Mouse (Mus musculus) spleen, postnatal 4 days (tissue): Measurements from ENCODE around the gene Stk32c.

Source experiments
- DNase-seq, 2 experiments: peaks; one replicate each; pipeline ENCODE4 v3.0.0; 2022; ENCODE audit warnings: low spot score in 2 of 2

Gene Stk32c

GRCm38 (mm10) chr7:139212754-139213745, at the start of gene Stk32c, which contains the start of gene Lrrc27:
Gene Stk32c (minus strand): TSS chr7:139213307.
Gene Lrrc27 (plus strand): TSS chr7:139212988.
- DNase-seq = peak; percentile 90 to 92

GRCm38 (mm10) chr7:139257752-139258542, 44.8 kb upstream of the Stk32c start:
- no peak for DNase-seq

GRCm38 (mm10) chr7:139254626-139255025, 41.5 kb upstream of the Stk32c start:
- DNase-seq = no peak

- no peak for DNase-seq
Observed at GRCm38 (mm10) chr7:139253462-139253861, 40.4 kb upstream of the Stk32c start.

GRCm38 (mm10) chr7:139252986-139253385, 39.9 kb upstream of the Stk32c start:
- no peak for DNase-seq

- DNase-seq = no peak
Observed at GRCm38 (mm10) chr7:139252566-139252965, 39.5 kb upstream of the Stk32c start.

GRCm38 (mm10) chr7:139251881-139252301, 38.8 kb upstream of the Stk32c start:
- no peak for DNase-seq

GRCm38 (mm10) chr7:139249406-139250210, 36.5 kb upstream of the Stk32c start:
- DNase-seq = no peak

GRCm38 (mm10) chr7:139248615-139249405, 35.7 kb upstream of the Stk32c start:
- peak in 1 of 2 experiments; percentile 71 for DNase-seq

- DNase-seq = peak; percentile 54 to 79
Observed at GRCm38 (mm10) chr7:139247881-139248614, 34.9 kb upstream of the Stk32c start, which contains the start of gene Pwwp2b. Gene Pwwp2b (plus strand): TSS chr7:139248482.

GRCm38 (mm10) chr7:139246931-139247880, 34.1 kb upstream of the Stk32c start:
- no peak for DNase-seq

- DNase-seq = no peak
Observed at GRCm38 (mm10) chr7:139246086-139246485, 33.0 kb upstream of the Stk32c start.

GRCm38 (mm10) chr7:139239432-139239831, 26.3 kb upstream of the Stk32c start:
- DNase-seq = no peak

- DNase-seq = no peak
Observed at GRCm38 (mm10) chr7:139235651-139236358, 22.7 kb upstream of the Stk32c start.

- no peak for DNase-seq
Observed at GRCm38 (mm10) chr7:139234426-139235188, 21.5 kb upstream of the Stk32c start.

- DNase-seq = peak; percentile 81 to 89
Observed at GRCm38 (mm10) chr7:139233714-139234113, 20.6 kb upstream of the Stk32c start.

GRCm38 (mm10) chr7:139230241-139230640, 17.1 kb upstream of the Stk32c start:
- no peak for DNase-seq
